Mouse (Mus musculus): ENCODE measurements around the gene Srgap1.

The Srgap1 gene

GRCm38 (mm10) chr10:122017063-122017462, 30.1 kb downstream of the Srgap1 start:
- no peak for DNase-seq (ENCODE audit: low spot score)

- DNase-seq (ENCODE audit: low spot score): no peak
Observed at GRCm38 (mm10) chr10:122016631-122017030, 30.5 kb downstream of the Srgap1 start.

- DNase-seq (ENCODE audit: low spot score): no peak
Observed at GRCm38 (mm10) chr10:122012321-122012720, 34.8 kb downstream of the Srgap1 start.

GRCm38 (mm10) chr10:122008731-122009391, 38.3 kb downstream of the Srgap1 start:
- DNase-seq (ENCODE audit: low spot score): no peak

GRCm38 (mm10) chr10:122008370-122008730, 38.8 kb downstream of the Srgap1 start:
- DNase-seq (ENCODE audit: low spot score): no peak

GRCm38 (mm10) chr10:122006606-122007005, 40.5 kb downstream of the Srgap1 start:
- DNase-seq (ENCODE audit: low spot score): no peak

- no peak for DNase-seq (ENCODE audit: low spot score)
Observed at GRCm38 (mm10) chr10:122006151-122006550, 41.0 kb downstream of the Srgap1 start.

GRCm38 (mm10) chr10:122005560-122005959, 41.6 kb downstream of the Srgap1 start:
- no peak for DNase-seq (ENCODE audit: low spot score)

GRCm38 (mm10) chr10:122002930-122003329, 44.2 kb downstream of the Srgap1 start:
- no peak for DNase-seq (ENCODE audit: low spot score)

- no peak for DNase-seq (ENCODE audit: low spot score)
Observed at GRCm38 (mm10) chr10:121998806-121999205, 48.3 kb downstream of the Srgap1 start.

GRCm38 (mm10) chr10:121996500-121996899, 50.6 kb downstream of the Srgap1 start:
- no peak for DNase-seq (ENCODE audit: low spot score)

- no peak for DNase-seq (ENCODE audit: low spot score)
Observed at GRCm38 (mm10) chr10:121995448-121995847, 51.7 kb downstream of the Srgap1 start.

GRCm38 (mm10) chr10:121994660-121995059, 52.5 kb downstream of the Srgap1 start:
- no peak for DNase-seq (ENCODE audit: low spot score)

GRCm38 (mm10) chr10:121992609-121993008, 54.5 kb downstream of the Srgap1 start:
- DNase-seq (ENCODE audit: low spot score): no peak

GRCm38 (mm10) chr10:121986997-121987396, 60.1 kb downstream of the Srgap1 start:
- DNase-seq (ENCODE audit: low spot score): no peak

GRCm38 (mm10) chr10:121984887-121985286, 62.2 kb downstream of the Srgap1 start:
- DNase-seq (ENCODE audit: low spot score): no peak

GRCm38 (mm10) chr10:121983993-121984610, 63.0 kb downstream of the Srgap1 start:
- no peak for DNase-seq (ENCODE audit: low spot score)

- no peak for DNase-seq (ENCODE audit: low spot score)
Observed at GRCm38 (mm10) chr10:121975330-121975729, 71.8 kb downstream of the Srgap1 start.

GRCm38 (mm10) chr10:121974591-121974990, 72.5 kb downstream of the Srgap1 start:
- no peak for DNase-seq (ENCODE audit: low spot score)

- no peak for DNase-seq (ENCODE audit: low spot score)
Observed at GRCm38 (mm10) chr10:121973281-121973680, 73.8 kb downstream of the Srgap1 start.

- DNase-seq (ENCODE audit: low spot score): no peak
Observed at GRCm38 (mm10) chr10:121972249-121972892, 74.7 kb downstream of the Srgap1 start.

- DNase-seq (ENCODE audit: low spot score): no peak
Observed at GRCm38 (mm10) chr10:121971658-121972057, 75.5 kb downstream of the Srgap1 start.

- DNase-seq (ENCODE audit: low spot score): no peak
Observed at GRCm38 (mm10) chr10:121970912-121971311, 76.2 kb downstream of the Srgap1 start.

Measured in urinary bladder, postnatal 14 days (tissue).